Mouse (Mus musculus): Measurements from ENCODE around the gene Gdf7. TPM values are rescaled to one million over a fixed set of nuclear protein-coding genes. Genes with fewer than 3 reads are reported as not detected.

The Gdf7 gene
- total RNA-seq, 2 experiments from 2014 or later: not detected

DNA sequence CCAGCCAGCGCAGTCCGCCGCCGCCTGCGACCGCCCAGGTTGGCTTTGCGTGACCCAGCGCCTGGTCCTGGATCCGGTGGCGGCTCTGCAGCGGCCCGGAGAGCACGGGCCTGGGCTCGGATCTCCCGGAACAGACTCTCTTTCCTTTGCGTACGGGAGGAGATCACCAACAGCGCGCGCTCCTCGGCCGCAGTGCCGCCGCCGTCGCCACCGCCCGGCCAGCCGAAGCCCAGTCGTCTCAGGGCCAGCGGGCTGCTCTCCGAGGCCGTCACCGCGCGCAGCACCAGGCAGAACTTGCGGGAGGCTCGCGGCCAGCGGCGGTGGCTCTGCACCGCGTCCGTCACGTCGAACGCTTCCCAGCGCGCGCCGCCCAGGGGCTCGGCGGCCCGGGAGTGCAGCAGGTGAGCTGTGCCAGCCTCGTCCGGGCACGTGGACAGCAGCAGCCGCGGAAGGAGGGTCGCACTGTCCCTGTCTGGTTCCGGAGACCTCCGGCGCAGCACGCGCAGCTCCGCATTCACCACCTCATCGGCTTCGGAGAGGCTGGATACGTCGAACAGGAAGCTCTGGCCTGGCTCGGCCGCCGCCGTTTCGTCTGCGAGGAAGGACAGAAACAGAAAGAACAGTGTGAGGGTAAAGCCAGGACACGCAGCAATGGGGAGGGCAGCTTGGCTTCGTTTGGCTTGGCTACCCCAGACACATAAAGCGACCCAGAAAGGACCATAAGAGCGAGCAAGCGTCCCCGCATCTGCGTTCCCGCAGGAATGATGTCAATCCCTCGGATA is 3.2 kb downstream of the Gdf7 start:
- no peak for DNase-seq (ENCODE audit: low spot score in 2 of 2)

GRCm38 (mm10) chr12:8297586-8298214 is 4.1 kb downstream of the Gdf7 start:
- DNase-seq (ENCODE audit: low spot score in 2 of 2): no peak

- DNase-seq (ENCODE audit: low spot score in 2 of 2): no peak
These were observed 5.6 kb downstream of the Gdf7 start for GRCm38 (mm10) chr12:8296154-8296553.

DNA sequence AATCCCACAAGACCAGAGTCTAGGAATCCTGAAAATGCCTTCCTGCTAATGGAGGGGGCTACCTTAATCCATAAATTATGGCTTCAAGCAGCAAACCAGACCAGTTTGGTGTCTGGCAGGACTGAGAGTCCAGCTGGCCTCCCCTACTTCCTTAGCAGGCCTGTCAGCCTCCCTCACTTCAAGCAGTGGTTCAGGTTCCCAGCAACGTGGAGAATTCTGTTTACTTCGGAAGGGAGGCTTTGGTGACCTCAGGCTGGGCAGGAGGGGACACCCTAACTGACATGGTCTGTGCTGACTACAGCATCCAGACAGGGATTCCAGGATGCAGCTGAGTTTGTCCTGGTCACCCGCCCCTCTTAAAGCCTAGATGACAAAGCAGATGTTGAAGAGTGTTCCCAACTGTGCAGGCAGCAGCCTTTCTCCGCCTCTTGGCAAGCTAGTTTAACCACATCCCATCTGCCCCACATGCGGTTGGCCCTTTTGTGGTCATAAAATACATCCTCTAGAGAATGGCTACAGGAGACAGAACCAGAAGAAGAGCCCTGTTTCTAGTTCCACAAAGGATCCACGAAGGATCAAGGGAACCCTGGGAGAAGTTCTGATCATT is 6.3 kb downstream of the Gdf7 start:
- no peak for DNase-seq (ENCODE audit: low spot score in 2 of 2)

DNA sequence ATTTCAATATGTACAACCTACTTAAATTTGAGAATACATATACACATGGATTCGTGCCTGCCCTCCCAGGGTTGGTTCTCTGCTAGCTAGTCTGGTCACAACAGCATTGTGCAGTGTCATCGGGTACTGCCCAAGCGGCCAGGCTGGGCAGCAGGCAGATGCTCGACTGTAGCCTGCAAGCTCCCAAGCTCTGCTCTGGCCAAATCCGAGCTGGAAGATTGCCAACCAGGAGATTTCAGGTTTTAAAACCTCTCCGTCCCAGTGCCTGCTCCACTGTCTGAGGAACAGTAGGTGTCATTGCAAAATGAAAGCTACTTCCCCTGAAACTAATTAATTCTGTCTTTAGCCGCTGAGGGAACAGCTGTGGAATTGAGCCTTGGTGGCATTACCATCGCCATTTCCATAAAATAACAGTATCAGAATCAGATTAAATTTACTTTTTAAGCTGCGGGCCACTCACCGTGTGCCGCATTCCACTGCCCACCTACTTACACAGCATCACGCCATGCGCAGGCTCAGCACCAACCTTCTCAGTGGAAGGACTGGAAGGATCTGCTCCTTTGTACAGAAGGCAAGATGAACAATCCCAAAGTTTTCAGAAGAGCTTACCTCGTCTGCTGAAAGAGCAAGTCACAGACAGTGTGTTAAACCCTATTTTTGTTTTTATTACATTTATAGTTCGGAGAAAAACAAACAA is 10.4 kb downstream of the Gdf7 start:
- no peak for DNase-seq (ENCODE audit: low spot score in 2 of 2)

GRCm38 (mm10) chr12:8289499-8289898 is 12.3 kb downstream of the Gdf7 start:
- DNase-seq (ENCODE audit: low spot score in 2 of 2): no peak

DNA sequence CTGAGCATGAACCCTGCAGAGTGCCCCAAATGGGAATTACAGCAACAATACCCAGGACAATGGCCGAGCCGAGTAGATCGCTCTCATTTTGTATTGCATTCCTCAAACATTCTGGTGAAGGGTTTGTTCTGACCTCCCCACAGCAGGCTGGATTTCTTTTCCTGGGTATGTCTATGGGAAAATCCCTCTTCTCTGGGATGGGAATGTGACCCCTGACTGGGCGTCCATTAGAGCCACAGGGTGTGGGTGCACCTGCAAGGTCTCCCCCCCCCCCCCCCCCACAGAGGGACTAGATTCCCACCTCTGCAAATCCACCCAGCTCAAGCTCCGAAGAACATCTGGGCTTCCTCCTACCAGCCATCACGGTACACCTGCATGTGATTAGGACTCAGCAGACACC is 12.7 kb downstream of the Gdf7 start:
- no peak for DNase-seq (ENCODE audit: low spot score in 2 of 2)

- DNase-seq (ENCODE audit: low spot score in 2 of 2): no peak
These were observed 13.8 kb downstream of the Gdf7 start for GRCm38 (mm10) chr12:8287970-8288369.

DNA sequence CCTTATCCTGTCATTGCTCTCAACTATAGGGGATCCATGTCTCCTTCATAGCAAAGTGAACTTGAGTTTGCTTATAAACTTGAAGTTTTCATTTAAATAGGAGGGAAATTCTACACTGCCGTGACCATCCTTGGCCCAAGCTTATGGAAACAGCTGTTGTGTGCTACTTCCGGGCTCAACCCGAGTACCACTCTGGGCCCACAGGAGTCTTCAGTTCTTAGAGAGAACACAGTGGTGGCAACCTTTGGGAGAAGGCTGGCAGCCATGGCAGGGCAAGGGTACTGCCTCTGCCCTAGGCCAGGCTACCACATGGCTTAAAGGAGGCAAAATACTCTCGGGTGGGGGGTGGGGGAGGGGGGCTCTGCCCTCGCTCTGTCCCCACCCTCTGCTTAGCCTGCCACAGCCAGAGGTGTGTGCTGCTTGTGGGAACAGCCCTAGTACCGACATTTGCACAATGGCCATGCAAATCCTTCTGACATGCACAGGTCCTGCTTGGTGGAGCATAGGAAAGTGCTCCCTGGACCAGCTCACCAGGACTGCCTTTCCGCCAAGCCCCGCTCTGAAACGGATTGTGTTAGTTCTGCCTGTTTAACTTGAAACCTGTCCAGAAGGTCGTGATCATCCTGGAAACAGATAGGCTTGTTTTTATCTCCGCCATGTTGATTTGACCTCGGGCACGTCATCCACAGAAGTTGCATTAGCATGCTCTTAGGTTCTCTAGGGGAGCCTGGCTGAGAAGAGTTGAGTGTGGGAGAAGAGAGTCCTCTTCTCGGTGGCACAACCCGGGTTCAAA is 20.3 kb downstream of the Gdf7 start:
- no peak for DNase-seq (ENCODE audit: low spot score in 2 of 2)

- DNase-seq (ENCODE audit: low spot score in 2 of 2): no peak
These were observed 26.3 kb downstream of the Gdf7 start for GRCm38 (mm10) chr12:8275424-8275823.

- no peak for DNase-seq (ENCODE audit: low spot score in 2 of 2)
These were observed 28.1 kb downstream of the Gdf7 start for GRCm38 (mm10) chr12:8273471-8274171.

DNA sequence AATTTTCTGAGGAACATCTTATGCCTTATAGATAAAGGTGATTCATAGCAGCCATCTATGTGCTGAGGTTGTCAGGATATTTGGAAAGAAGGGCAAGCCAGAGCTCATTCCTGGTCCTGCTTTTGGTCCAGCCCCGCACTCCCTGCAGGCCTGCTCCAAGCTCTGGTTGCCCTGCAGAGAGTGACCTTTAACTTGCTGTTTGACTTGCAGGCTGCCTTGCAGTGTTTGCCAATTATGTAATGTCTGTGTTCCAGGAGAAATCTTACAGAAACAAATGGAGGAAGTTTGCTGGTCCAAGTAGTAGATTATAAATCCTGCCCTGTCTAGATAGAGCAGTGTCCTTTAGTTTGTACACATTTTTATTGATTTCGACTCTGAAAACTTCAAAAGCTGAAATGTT is 30.3 kb downstream of the Gdf7 start:
- DNase-seq (ENCODE audit: low spot score in 2 of 2): no peak

GRCm38 (mm10) chr12:8269627-8270026 is 32.1 kb downstream of the Gdf7 start:
- no peak for DNase-seq (ENCODE audit: low spot score in 2 of 2)

- no peak for DNase-seq (ENCODE audit: low spot score in 2 of 2)
These were observed 35.4 kb downstream of the Gdf7 start for GRCm38 (mm10) chr12:8266311-8266710.

- DNase-seq (ENCODE audit: low spot score in 2 of 2): no peak
These were observed 41.5 kb downstream of the Gdf7 start for GRCm38 (mm10) chr12:8260297-8260696.

Other genes with a start within 250 kb of the Gdf7 start
- 10 to 100 TPM; 17.1 to 19.3 TPM for gene Ldah, start 93.8 kb downstream of the Gdf7 start, total RNA-seq (2021)
- gene Hs1bp3, start 11.5 kb upstream of the Gdf7 start, total RNA-seq (2021): 10 to 100 TPM; 10.2 to 10.4 TPM
- gene Rhob, start 198.1 kb upstream of the Gdf7 start, total RNA-seq (2021): 100 to 1,000 TPM; 111 to 115 TPM